Mouse (Mus musculus): ENCODE measurements around the gene 2310033P09Rik.

DNA sequence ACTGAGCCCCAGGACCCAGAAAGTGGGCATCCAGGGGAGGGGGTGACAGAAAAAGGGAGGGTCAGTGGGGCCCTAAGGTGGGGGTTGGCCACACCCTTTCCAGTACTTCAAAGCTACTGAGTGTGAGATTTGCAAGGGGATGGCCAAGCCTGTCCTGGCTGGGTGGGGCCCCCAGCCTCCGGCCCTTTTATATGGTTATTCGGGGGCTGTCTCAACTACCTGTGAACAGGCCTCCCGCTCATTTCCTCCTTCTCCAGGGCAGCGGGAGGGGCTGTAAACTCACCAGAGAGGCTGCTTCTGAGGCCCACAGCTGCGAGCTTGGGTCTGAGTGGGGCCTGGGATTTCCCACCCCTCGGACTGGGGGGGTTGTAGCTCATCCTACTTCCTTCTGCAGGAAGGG lies 35.7 kb downstream of the 2310033P09Rik start:
- TF ChIP-seq TAL1 (IDR thresholded peaks at IDR 0.05; ENCODE audit: low read length): no peak
- TF ChIP-seq GATA1 (IDR thresholded peaks at IDR 0.05; ENCODE audit: low read length): no peak

Measured in erythroblast, embryonic 14.5 days (primary cell).